Mouse (Mus musculus) olfactory bulb, adult 2 months (tissue): ENCODE measurements around the gene Hsh2d. TPM values are rescaled to one million over a fixed set of nuclear protein-coding genes. Genes with fewer than 3 reads are reported as not detected.

Source experiments
- H3K27ac ChIP-seq: fragments of 200-500 bp; 2 replicates; pipeline ENCODE4 v1.5.1; 2012; ENCODE audit warnings: low read depth, low read length; ENCODE audit not compliant: insufficient read depth
- H3K4me1 ChIP-seq: fragments of 200-500 bp; 2 replicates; pipeline ENCODE4 v1.6.1; 2012; ENCODE audit warnings: low read length; ENCODE audit not compliant: control insufficient read depth, insufficient read depth
- H3K4me3 ChIP-seq: fragments of 200-500 bp; 2 replicates; pipeline ENCODE4 v1.5.1; 2012; ENCODE audit warnings: mild to moderate bottlenecking, low read depth, low read length, moderate library complexity; ENCODE audit not compliant: insufficient read depth
- CTCF ChIP-seq: fragments of 200-500 bp; IDR thresholded peaks from 2 replicates; pipeline ENCODE4 v1.5.1; 2012; ENCODE audit warnings: low read depth, mild to moderate bottlenecking, low read length, moderate library complexity; ENCODE audit not compliant: insufficient read depth
- POLR2A ChIP-seq: fragments of 200-500 bp; IDR thresholded peaks from 2 replicates; pipeline ENCODE4 v1.6.1; 2012; ENCODE audit warnings: mild to moderate bottlenecking, low read depth, low read length, moderate library complexity; ENCODE audit not compliant: insufficient read depth
- WGBS: fragments of 180-500 bp; shearing (Covaris S2); methylation state at CpG from one replicate; pipeline ENCODE4 v1.1.7; 2018; 5-methylcytosine and 5-hydroxymethylcytosine counted together
- polyA plus RNA-seq: library from polyadenylated mRNA; stranded (reverse); fragments of >200 nt; gene quantifications from 2 replicates; pipeline ENCODE4 v1.2.4, GENCODE M21; 2012; ENCODE audit warnings: low replicate concordance; ENCODE audit not compliant: missing spikeins, insufficient read depth, insufficient read length

Hsh2d gene
- polyA plus RNA-seq, 1 experiment, result not detected

GRCm38 (mm10) chr8:72213536-72213935 lies 24.1 kb downstream of the Hsh2d start, which contains the start of gene Gm11034:
TSS of gene Gm11034 (minus strand) at chr8:72213636.
- no peak within 1 kb of the TSS for H3K27ac ChIP-seq
- 75% methylated on average over 4 of the region's 4 CpGs for WGBS
- H3K4me1 ChIP-seq, result no peaks in the 10 kb centered on the region
- no peak within 1 kb of the TSS for H3K4me3 ChIP-seq
- TF ChIP-seq CTCF, result no peak
- no peak for TF ChIP-seq POLR2A

- 29% methylated on average over 2 of the region's 2 CpGs for WGBS
- Histone ChIP-seq H3K27ac (no peak overlapping the region), H3K4me1 (no peaks in the 10 kb centered on the region), H3K4me3 (no peak overlapping the region)
- no peak for TF ChIP-seq POLR2A
These were observed 25.6 kb downstream of the Hsh2d start for GRCm38 (mm10) chr8:72215060-72215459.

GRCm38 (mm10) chr8:72215871-72216270 lies 26.4 kb downstream of the Hsh2d start:
- H3K4me3 ChIP-seq, result no peak overlapping the region
- peaks cover under 1% of the 10 kb centered on the region; the same call in 1 of the 2 replicates for H3K4me1 ChIP-seq
- TF ChIP-seq POLR2A, result no peak
- no peak for TF ChIP-seq CTCF
- H3K27ac ChIP-seq, result no peak overlapping the region
- 43% methylated on average over 1 of the region's 1 CpGs for WGBS

GRCm38 (mm10) chr8:72218781-72219540 lies 29.5 kb downstream of the Hsh2d start:
- Histone ChIP-seq H3K4me1 (peaks cover 7% of the 10 kb centered on the region; the same call in 1 of the 2 replicates), H3K4me3 (no peak overlapping the region; the same call in 1 of the 2 replicates), H3K27ac (no peak overlapping the region)
- whole genome bisulfite sequencing, result 70% methylated on average over 10 of the region's 10 CpGs
- TF ChIP-seq CTCF (no peak), POLR2A (no peak)

GRCm38 (mm10) chr8:72219541-72220363 lies 30.3 kb downstream of the Hsh2d start, which contains the start of gene Fam32a:
TSS of gene Fam32a (plus strand) at chr8:72219730.
- TF ChIP-seq POLR2A (peak; percentile 41; the same call in 1 of the 2 replicates), CTCF (no peak)
- 13% methylated on average over 39 of the region's 39 CpGs for WGBS
- H3K4me1 ChIP-seq, result peaks cover 7% of the 10 kb centered on the region; the same call in 1 of the 2 replicates
- H3K4me3 ChIP-seq, result peak within 1 kb of the TSS; percentile 64
- H3K27ac ChIP-seq, result no peak within 1 kb of the TSS

GRCm38 (mm10) chr8:72220758-72221157 lies 31.3 kb downstream of the Hsh2d start:
- WGBS, result 76% methylated on average over 4 of the region's 4 CpGs

GRCm38 (mm10) chr8:72222656-72223055 lies 33.2 kb downstream of the Hsh2d start:
- H3K4me3 ChIP-seq, result no peak overlapping the region
- 88% methylated on average over 5 of the region's 5 CpGs for WGBS
- no peak for TF ChIP-seq CTCF
- TF ChIP-seq POLR2A, result no peak
- H3K4me1 ChIP-seq, result peaks cover 7% of the 10 kb centered on the region; the same call in 1 of the 2 replicates
- H3K27ac ChIP-seq, result no peak overlapping the region

More at GRCm38 (mm10) chr8:72220758-72221157, 31.3 kb downstream of the Hsh2d start:
- Histone ChIP-seq H3K4me1 (peaks cover 7% of the 10 kb centered on the region; the same call in 1 of the 2 replicates), H3K4me3 (no peak overlapping the region), H3K27ac (no peak overlapping the region)
- TF ChIP-seq POLR2A (no peak), CTCF (no peak)

GRCm38 (mm10) chr8:72239499-72240402 lies 50.3 kb downstream of the Hsh2d start, which contains the start of gene Ap1m1:
TSS of gene Ap1m1 (plus strand) at chr8:72240018.
- peak; percentile 29; the same call in 1 of the 2 replicates for TF ChIP-seq CTCF
- peak; percentile 68 for TF ChIP-seq POLR2A
- H3K4me1 ChIP-seq, result peaks cover 13% of the 10 kb centered on the region
- H3K27ac ChIP-seq, result peak within 1 kb of the TSS; percentile 65
- H3K4me3 ChIP-seq, result peak within 1 kb of the TSS; percentile 89
- WGBS, result under 1% methylated on average over 54 of the region's 54 CpGs
